Mouse (Mus musculus) neutrophil, adult 5-6 weeks (primary cell): ENCODE measurements around the gene Stx7. TPM values are rescaled to one million over a fixed set of nuclear protein-coding genes. Genes with fewer than 3 reads are reported as not detected.

Experiments used
- ATAC-seq: fragments of 151-379, 151-347 bp; 2 replicates; pipeline ENCODE4 v1.8.0; 2017; ENCODE audit warnings: mild to moderate bottlenecking, moderate TSS enrichment; ENCODE audit not compliant: insufficient number of reproducible peaks, poor library complexity, low FRiP score, severe bottlenecking; ENCODE audit errors: extremely low read depth
- total RNA-seq: library from RNA; stranded (forward); fragments of 200-1000 nt; gene quantifications from 2 replicates; pipeline ENCODE4 v1.2.3, GENCODE M21; 2017

Stx7 gene
- total RNA-seq, 1 experiment from 2014 or later, result 112 TPM

- ATAC-seq, result peak; percentile 40; the same call in 1 of the 2 replicates
Measured at GRCm38 (mm10) chr10:24164137-24164908, 15.2 kb downstream of the Stx7 start.

DNA sequence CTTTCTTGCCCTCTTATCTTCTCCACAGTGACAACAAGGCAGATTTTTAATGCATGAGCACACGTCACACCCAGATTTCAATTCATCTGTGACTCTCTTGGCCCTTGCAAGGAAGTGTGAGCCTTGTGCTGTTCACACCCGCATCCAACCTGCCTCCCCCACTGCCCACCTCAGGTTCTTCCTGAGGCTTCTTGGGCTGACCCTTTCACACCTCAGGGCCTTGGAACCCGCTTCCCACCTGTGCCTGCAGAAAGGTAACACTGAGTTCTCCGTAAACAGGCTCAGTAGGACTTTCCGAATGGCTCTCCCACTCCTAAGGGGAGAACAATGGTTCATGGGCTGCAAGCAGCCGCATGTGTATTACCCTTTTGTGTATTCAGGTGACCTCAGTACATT, 15.8 kb downstream of the Stx7 start:
- ATAC-seq, result no peak

DNA sequence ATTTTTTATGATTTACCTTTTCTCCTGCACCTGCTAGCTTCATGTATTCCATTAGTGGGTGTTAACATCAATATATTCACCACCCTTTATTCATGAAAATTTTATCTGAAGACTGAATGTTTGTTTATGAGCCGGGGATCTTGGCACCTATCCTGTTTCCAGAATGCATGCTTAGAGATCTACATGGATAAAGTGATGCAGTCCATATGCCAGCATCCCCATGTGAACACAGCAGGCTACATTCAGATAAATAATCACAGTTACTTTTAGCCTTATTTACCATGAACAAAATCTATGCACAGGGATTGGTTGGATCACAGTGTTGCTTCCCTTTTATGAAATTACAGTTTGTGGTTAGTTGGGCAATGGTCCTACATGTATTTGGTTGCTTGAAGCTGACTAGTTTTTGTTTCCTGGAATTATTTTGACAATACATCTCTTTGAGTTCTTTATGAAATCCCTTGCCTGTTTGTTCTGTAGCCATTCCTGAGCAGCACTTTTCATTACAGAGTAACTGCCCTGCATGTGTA, 16.5 kb downstream of the Stx7 start:
- no peak for ATAC-seq

DNA sequence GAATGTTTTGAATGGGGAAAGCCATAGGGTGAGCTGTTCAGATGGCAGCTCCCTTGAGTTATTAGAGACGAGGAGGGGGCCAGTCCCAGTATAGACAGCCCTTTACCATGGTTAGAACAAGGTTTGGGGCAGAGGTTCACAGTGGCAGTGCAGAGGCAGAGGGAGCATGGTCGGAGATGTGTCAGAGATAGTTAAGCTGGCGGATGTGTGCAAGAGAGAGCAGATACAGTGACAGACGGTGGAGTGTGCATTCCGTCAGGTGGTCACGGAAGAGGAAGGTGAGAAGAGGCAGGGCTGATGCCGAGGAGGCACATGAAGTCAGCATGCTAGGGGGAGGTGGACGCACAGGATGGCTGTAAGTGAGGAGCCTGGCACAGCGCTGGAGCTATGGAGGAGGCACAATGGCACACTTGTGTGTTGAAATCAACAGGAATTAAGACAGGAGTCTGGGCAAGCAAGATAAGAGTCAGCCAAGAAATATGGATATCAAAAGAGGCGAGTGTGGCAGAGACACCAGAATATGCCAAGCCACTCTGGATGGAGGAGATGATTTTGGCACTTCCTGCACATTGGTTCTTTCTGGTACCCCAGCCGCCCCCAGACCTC, 19.0 kb downstream of the Stx7 start:
- no peak for ATAC-seq

- no peak for ATAC-seq
Measured at GRCm38 (mm10) chr10:24168854-24169253, 19.8 kb downstream of the Stx7 start.

DNA sequence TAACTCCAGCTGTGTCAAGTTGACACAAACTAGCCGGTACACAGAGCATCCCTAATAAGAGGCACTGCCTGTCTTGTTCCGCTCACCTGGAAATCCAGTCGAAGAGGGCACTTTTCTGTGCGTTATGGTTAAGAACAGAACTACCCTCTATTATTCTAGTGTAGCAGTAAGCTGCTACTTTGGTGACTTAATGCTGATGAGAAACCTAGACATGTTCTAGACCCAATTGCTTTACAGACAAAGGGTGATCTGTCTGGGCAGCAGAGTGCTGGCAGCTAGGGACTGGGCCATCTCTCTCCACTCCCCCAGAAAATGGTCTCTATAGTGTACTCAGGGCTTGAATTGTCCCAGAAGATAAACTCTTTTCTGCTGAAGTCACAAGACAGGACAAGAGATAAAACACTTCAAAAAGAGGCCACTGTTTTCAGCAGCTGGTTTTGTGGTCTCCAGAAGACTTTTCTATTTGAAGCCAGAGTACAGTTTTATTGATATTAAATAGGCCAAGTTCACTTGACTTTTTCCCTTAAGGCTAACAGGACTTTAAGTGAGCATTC, 22.9 kb downstream of the Stx7 start:
- ATAC-seq, result no peak

GRCm38 (mm10) chr10:24173210-24174001, 24.3 kb downstream of the Stx7 start:
- ATAC-seq, result peak; percentile 81

DNA sequence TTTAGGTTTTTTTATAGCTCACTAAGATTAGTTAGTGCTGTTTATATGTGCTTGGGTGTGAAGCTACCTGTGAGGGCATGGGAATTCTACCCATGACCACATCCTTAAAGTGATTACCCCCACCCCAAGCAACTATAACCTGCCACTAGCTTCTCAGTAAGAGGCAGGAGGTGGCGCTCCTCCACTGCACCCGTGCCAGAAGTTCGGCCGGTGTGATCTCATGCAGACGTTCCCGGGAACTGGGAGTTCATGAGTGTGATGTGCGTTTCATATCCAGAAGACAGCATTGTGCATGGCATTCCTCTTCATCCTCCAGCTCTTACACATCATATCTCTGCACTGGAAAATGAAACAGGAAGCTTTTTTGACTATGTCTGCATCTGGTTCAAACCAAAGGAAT, 41.3 kb downstream of the Stx7 start:
- no peak for ATAC-seq

DNA sequence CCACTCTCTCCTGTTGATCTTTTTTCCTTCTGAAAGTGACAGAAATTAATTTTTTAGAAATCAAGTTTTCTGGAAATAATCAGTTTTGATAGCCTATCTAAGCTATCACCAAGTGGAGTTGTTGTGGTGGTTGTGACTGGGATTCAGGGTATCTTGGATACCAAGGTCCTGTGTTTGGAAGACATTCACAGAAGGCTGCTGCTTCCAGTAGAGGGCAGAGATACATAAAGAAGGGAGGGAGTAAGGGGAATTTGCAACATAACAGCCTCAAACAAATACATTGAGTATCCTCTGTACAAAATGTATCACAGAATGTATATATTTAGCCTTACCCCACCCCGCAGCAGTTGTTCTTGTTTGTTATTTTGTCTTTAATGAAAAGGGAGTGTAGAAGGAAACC, 42.9 kb downstream of the Stx7 start:
- ATAC-seq, result no peak

DNA sequence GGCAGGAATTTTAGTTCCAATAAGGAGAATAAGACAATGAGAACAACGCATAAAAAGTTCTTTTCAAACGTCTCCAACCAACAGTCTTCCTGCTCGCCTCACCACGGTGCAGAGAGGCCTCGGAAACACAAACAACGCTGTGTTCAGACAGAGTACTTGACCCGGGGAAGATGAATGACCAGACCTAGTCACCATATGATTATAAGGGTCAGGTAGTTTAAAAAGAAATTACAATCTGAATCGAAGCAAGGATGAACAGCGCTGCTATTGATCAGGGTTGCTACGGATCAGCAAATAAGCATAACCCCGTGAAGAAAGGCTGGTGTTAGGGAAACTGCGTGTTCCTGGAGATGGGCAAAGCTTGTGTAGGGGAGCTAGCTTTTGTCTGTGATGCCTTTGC, 50.2 kb downstream of the Stx7 start:
- ATAC-seq, result no peak

DNA sequence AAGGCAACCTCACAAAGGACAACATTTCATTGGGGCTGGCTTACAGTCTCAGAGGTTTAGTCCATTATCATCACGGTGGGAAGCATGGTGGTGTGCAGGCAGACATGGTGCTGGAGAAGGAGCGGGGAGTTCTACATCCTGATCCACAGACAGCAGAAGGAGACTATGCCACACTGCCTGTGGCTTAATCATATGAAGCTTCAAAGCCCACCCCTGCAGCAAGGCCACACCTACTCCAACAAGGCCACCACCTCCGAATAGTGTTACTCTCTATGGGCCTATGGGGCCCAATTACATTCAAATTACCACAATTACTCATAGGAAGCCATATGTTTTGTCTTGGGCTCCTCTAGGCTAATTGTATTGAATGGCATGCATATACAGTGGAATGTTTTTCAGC, 51.0 kb downstream of the Stx7 start:
- no peak for ATAC-seq

DNA sequence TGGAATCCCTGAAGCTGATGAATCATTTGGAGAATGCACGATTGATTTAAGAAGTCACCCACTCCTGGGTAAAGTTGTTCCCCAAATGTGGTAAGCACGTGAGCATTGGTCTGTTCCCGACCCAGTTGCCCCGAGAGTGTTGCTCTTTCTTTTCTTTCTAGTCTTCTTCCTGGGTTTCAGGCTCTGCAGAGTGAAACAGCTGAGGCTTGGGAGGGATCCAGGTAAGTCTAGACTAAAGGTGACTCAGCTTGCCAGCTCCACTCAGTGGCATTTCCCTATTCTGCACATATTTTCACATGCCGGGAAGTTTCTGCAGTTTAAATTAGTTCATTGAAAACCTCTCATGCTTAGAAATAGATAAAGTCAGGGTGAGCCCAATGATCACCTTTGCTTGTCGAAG, 61.0 kb downstream of the Stx7 start:
- no peak for ATAC-seq

- ATAC-seq, result no peak
Measured at GRCm38 (mm10) chr10:24213297-24213696, 64.2 kb downstream of the Stx7 start.

DNA sequence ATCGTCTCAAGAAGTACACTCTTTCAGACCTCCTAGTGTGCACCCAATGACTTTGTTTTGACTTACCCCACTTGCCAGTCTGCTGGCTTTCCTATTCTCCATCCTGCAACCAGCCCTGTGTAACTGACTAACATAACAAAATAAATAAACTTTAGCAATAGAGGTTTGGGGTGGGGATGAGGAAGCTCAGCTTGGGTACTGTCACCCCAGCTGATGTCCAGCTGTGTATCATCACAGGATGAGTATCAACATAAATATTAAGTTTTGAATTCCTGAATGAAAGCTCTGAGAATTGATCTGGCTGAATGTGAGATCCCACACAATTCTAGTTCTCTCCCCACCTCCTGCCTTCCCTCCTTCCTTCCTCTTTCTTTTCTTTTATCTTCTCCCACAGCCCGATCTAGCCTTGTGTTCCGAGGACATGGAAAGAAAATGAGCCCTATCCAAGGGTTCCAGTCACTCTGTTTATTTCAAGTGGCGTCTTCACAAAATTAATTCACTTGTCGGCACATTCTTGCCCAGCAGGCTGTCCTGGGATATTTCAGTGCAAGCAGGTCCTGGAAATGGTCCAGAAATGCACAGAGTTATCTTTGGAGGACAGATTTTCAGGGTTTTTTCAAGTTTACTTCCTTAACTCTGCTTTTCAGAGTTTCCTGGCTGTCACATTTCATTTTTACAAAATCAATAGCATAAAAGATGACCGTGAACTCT, 68.6 kb downstream of the Stx7 start:
- ATAC-seq, result no peak

DNA sequence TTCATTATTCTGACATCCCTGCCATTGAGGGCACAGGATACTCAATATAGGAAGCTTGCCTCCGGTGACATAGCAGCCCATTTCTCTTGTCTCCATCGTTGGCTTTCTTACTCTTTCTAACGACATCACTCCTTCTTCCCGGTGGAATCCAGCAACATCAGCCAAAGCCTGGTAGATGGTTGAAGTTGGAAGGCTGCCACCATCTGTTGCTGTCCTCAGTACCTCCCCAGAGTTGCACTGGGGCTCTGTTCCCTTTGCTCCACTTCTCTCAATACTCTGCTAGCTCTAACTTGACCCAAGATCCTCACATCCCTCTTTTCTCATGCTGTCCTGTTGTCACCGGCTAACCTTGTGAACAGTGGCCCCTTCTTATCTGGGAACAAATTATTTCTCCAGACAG, 71.8 kb downstream of the Stx7 start:
- ATAC-seq, result no peak

GRCm38 (mm10) chr10:24222911-24223310, 73.8 kb downstream of the Stx7 start:
- no peak for ATAC-seq

- ATAC-seq, result no peak
Measured at GRCm38 (mm10) chr10:24223449-24224143, 74.5 kb downstream of the Stx7 start, which contains the start of gene Moxd1. Gene Moxd1, plus strand, starts transcription at chr10:24223517.

DNA sequence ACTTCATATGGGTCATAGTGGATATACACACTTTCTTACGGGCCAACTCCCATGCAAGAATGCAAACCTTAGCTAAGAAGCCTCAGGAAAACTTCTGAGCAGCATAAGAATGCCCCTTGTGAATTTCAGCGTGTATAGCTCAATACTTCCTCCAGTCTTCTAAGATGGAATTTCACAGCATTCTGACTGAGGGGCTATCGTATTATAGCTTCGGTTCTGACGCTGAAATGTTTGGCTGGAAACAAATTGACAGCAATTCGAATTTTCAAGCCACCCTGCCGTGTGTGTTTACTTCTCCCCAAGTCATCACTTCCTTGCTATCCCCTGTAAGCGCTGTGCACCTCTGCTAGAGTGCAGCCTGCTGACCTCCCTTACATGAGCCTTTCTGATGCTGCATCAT, 75.5 kb downstream of the Stx7 start:
- no peak for ATAC-seq
